Mouse (Mus musculus): Measurements from ENCODE around the gene Gsx1.

- TF ChIP-seq POLR2A (IDR thresholded peaks at IDR 0.05; ENCODE audit: low read depth, low read length) = no peak
- no peak for TF ChIP-seq ZKSCAN1 (IDR thresholded peaks at IDR 0.05; ENCODE audit: borderline replicate concordance, low read depth, low read length)
- no peak for TF ChIP-seq CTCF (conservative IDR thresholded peaks at IDR 0.05 in 1 of 2, IDR thresholded peaks at IDR 0.05 in 1 of 2; ENCODE audit: low read depth in 2 of 2, low read length in 2 of 2)
- no peak for TF ChIP-seq KAT2A (IDR thresholded peaks at IDR 0.05; ENCODE audit: insufficient replicate concordance, low read length)
- no peak for TF ChIP-seq POLR2AphosphoS2 (IDR thresholded peaks at IDR 0.05; ENCODE audit: low read depth, low read length)
- TF ChIP-seq MYC (IDR thresholded peaks at IDR 0.05; ENCODE audit: low read depth, low read length) = no peak
- no peak for TF ChIP-seq JUN (IDR thresholded peaks at IDR 0.05; ENCODE audit: insufficient read depth, low read depth, low read length)
- no peak for TF ChIP-seq SMC3 (IDR thresholded peaks at IDR 0.05; ENCODE audit: low read depth, low read length)
- TF ChIP-seq TBP (conservative IDR thresholded peaks at IDR 0.05; ENCODE audit: low read depth, low read length) = no peak
- no peak for TF ChIP-seq SIN3A (IDR thresholded peaks at IDR 0.05; ENCODE audit: low read length)
- no peak for TF ChIP-seq MAZ (IDR thresholded peaks at IDR 0.05; ENCODE audit: low read depth, low read length)
- TF ChIP-seq HCFC1 (IDR thresholded peaks at IDR 0.05; ENCODE audit: low read depth, low read length) = no peak
- TF ChIP-seq E2F4 (IDR thresholded peaks at IDR 0.05; ENCODE audit: insufficient replicate concordance, low read depth, low read length) = no peak
- no peak for TF ChIP-seq EP300 (IDR thresholded peaks at IDR 0.05; ENCODE audit: low read length)
Measured at GRCm38 (mm10) chr5:147187552-147188170, 835 bp upstream of the Gsx1 start.
